Mouse (Mus musculus): ENCODE measurements around the gene 4930453N24Rik. TPM values are rescaled to one million over a fixed set of nuclear protein-coding genes. Genes with fewer than 3 reads are reported as not detected.

4930453N24Rik gene
- polyA plus RNA-seq, 1 experiment from 2014 or later = 18.6 TPM

- H3K4me1 ChIP-seq (ENCODE audit: control insufficient read depth, insufficient read depth, low read length) = no peaks in the 10 kb centered on the region
These were observed 22.7 kb downstream of the 4930453N24Rik start for GRCm38 (mm10) chr16:64748237-64748636.

GRCm38 (mm10) chr16:64745089-64745488 lies 25.9 kb downstream of the 4930453N24Rik start:
- Histone ChIP-seq H3K4me1 (ENCODE audit: control insufficient read depth, insufficient read depth, low read length) (no peaks in the 10 kb centered on the region), H3K27me3 (ENCODE audit: control insufficient read depth, insufficient read depth, low read depth, low read length) (no peaks in the 10 kb centered on the region; the same call in 1 of the 2 replicates), H3K36me3 (ENCODE audit: control insufficient read depth, insufficient read depth, low read length) (no peaks in the 10 kb centered on the region), H3K9ac (ENCODE audit: low read depth, low read length) (no peak overlapping the region), H3K4me3 (ENCODE audit: low read depth, low read length) (no peak overlapping the region), H3K4me2 (ENCODE audit: low read length) (no peak overlapping the region), H3K27ac (ENCODE audit: low read length) (no peak overlapping the region), H3K9me3 (replicated peaks; ENCODE audit: control insufficient read depth, low read length, poor library complexity, severe bottlenecking) (no peaks in the 10 kb centered on the region)
- ATAC-seq = no peak
- 86% methylated on average over 4 of the region's 4 CpGs for WGBS

More at GRCm38 (mm10) chr16:64748237-64748636, 22.7 kb downstream of the 4930453N24Rik start:
- Histone ChIP-seq H3K9ac (ENCODE audit: low read depth, low read length) (no peak overlapping the region), H3K9me3 (replicated peaks; ENCODE audit: control insufficient read depth, low read length, poor library complexity, severe bottlenecking) (no peaks in the 10 kb centered on the region), H3K4me3 (ENCODE audit: low read depth, low read length) (no peak overlapping the region), H3K27me3 (ENCODE audit: control insufficient read depth, insufficient read depth, low read depth, low read length) (no peaks in the 10 kb centered on the region; the same call in 1 of the 2 replicates), H3K36me3 (ENCODE audit: control insufficient read depth, insufficient read depth, low read length) (no peaks in the 10 kb centered on the region), H3K4me2 (ENCODE audit: low read length) (no peak overlapping the region), H3K27ac (ENCODE audit: low read length) (no peak overlapping the region)
- ATAC-seq = peak; percentile 47; the same call in 1 of the 2 replicates
- WGBS = 10% methylated on average over 10 of the region's 10 CpGs

DNA sequence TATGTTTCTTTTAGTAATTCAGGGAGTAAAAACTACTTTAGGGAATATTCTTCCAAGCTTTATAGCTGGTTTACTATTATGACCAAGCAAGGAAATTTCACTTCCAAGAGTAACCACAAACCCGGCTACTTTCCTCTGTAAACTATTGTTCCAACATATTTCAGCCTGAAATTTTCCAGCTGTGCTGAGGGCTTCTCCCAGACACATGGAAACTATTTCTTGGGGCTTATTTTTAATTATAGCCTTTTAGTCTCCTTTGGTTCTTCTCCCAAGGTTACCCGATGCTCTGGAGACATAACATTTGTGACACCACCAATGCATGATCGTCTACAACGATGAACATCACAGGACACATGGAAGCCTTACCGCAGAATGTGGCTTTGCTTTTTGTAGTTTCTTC lies 33.7 kb downstream of the 4930453N24Rik start:
- H3K27me3 ChIP-seq (ENCODE audit: control insufficient read depth, insufficient read depth, low read depth, low read length) = no peaks in the 10 kb centered on the region
- ATAC-seq = no peak
- no peak overlapping the region for H3K4me2 ChIP-seq (ENCODE audit: low read length)
- no peaks in the 10 kb centered on the region for H3K9me3 ChIP-seq (replicated peaks; ENCODE audit: control insufficient read depth, low read length, poor library complexity, severe bottlenecking)
- no peaks in the 10 kb centered on the region for H3K4me1 ChIP-seq (ENCODE audit: control insufficient read depth, insufficient read depth, low read length)
- 90% methylated on average over 5 of the region's 5 CpGs for WGBS
- no peak overlapping the region for H3K9ac ChIP-seq (ENCODE audit: low read depth, low read length)
- H3K4me3 ChIP-seq (ENCODE audit: low read depth, low read length) = no peak overlapping the region
- no peak overlapping the region for H3K27ac ChIP-seq (ENCODE audit: low read length)
- no peaks in the 10 kb centered on the region for H3K36me3 ChIP-seq (ENCODE audit: control insufficient read depth, insufficient read depth, low read length)

DNA sequence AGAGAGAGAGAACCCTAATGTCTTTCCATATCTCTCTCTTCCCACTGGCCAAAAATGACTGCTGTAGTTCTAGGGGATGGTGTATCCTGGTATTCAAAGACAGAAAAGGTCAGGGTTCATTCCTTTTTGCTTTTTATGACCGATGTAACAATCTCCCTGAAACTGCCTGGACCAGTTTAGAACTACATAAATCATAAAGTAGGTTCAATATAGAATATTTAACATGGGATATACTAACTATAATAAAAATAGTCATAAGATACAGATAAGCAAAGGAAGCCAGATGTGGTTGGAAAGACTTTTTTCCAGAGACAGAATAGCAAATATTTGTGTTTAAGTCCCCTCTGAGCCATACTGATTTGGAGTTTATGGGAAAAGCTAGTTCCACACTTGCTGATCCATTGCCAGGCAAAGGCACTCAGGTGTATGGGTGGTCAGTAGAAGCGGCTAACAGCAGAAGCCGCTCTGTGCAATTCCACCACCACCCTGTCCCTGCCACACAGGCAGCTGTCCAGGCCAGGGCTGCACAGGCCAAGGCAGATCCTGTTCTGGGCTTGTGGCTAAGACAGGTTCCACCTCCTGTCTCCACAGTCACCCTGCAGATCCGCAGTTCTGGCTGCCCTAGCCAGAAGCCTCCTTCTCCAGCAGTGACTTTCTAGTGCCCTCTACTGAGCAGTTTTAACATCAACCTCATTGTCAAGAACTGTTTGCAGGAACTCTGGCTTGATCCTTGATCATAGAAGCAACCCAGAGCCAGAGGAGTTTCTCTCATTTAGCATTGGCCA lies 47.5 kb downstream of the 4930453N24Rik start:
- Histone ChIP-seq H3K4me3 (ENCODE audit: low read depth, low read length) (no peak overlapping the region), H3K27me3 (ENCODE audit: control insufficient read depth, insufficient read depth, low read depth, low read length) (no peaks in the 10 kb centered on the region), H3K9me3 (replicated peaks; ENCODE audit: control insufficient read depth, low read length, poor library complexity, severe bottlenecking) (no peaks in the 10 kb centered on the region), H3K4me1 (ENCODE audit: control insufficient read depth, insufficient read depth, low read length) (no peaks in the 10 kb centered on the region), H3K9ac (ENCODE audit: low read depth, low read length) (no peak overlapping the region), H3K4me2 (ENCODE audit: low read length) (no peak overlapping the region), H3K36me3 (ENCODE audit: control insufficient read depth, insufficient read depth, low read length) (no peaks in the 10 kb centered on the region), H3K27ac (ENCODE audit: low read length) (no peak overlapping the region)
- peak; percentile 94 for ATAC-seq
- 54% methylated on average over 4 of the region's 4 CpGs for WGBS

DNA sequence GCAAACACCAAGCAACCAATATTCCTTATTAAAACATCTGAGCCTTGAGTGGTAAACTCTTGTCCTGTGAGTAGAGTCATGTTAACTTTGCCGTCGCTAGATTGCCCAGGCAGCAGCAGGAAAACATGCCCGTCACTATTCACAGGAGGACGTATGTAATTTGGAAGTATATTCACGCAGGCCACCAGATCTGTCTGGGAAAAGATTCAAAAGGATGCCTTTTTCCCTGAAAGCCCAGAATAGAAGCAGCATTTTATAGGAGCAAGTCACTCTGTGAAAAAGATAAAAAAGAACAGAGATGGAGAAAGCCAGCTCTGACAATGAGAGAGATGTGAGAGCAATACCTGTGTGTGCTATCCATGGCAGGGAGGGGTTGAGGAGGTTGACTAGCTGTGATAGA lies 49.4 kb downstream of the 4930453N24Rik start:
- Histone ChIP-seq H3K9ac (ENCODE audit: low read depth, low read length) (no peak overlapping the region), H3K4me3 (ENCODE audit: low read depth, low read length) (no peak overlapping the region), H3K27ac (ENCODE audit: low read length) (no peak overlapping the region), H3K9me3 (replicated peaks; ENCODE audit: control insufficient read depth, low read length, poor library complexity, severe bottlenecking) (no peaks in the 10 kb centered on the region), H3K36me3 (ENCODE audit: control insufficient read depth, insufficient read depth, low read length) (no peaks in the 10 kb centered on the region), H3K4me1 (ENCODE audit: control insufficient read depth, insufficient read depth, low read length) (no peaks in the 10 kb centered on the region), H3K27me3 (ENCODE audit: control insufficient read depth, insufficient read depth, low read depth, low read length) (no peaks in the 10 kb centered on the region), H3K4me2 (ENCODE audit: low read length) (no peak overlapping the region)
- no peak for ATAC-seq
- WGBS = 71% methylated on average over 5 of the region's 5 CpGs

DNA sequence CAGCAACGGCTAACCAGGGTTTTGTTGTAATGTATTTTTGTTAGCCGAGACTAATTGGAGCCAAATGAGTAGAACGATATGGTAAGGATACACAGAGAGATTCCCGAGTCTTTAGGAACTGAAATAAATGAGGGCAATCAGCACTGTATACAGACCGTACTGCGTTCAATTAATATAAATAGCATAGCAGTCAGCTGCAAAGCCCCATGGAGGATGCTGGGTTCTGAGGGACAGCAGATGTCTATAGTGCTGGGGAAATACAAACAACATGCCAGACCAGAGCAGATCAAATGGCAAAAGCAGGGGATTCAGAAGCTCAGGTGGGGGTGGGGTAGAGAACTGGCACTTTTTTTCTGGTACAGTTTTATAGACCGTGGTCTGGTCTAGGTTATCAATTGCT lies 51.9 kb downstream of the 4930453N24Rik start:
- no peak for ATAC-seq
- no peaks in the 10 kb centered on the region for H3K36me3 ChIP-seq (ENCODE audit: control insufficient read depth, insufficient read depth, low read length)
- H3K27me3 ChIP-seq (ENCODE audit: control insufficient read depth, insufficient read depth, low read depth, low read length) = no peaks in the 10 kb centered on the region
- WGBS = 75% methylated on average over 7 of the region's 7 CpGs
- H3K4me2 ChIP-seq (ENCODE audit: low read length) = no peak overlapping the region
- no peak overlapping the region for H3K4me3 ChIP-seq (ENCODE audit: low read depth, low read length)
- H3K4me1 ChIP-seq (ENCODE audit: control insufficient read depth, insufficient read depth, low read length) = no peaks in the 10 kb centered on the region
- no peak overlapping the region for H3K27ac ChIP-seq (ENCODE audit: low read length)
- H3K9me3 ChIP-seq (replicated peaks; ENCODE audit: control insufficient read depth, low read length, poor library complexity, severe bottlenecking) = no peaks in the 10 kb centered on the region
- no peak overlapping the region for H3K9ac ChIP-seq (ENCODE audit: low read depth, low read length)

DNA sequence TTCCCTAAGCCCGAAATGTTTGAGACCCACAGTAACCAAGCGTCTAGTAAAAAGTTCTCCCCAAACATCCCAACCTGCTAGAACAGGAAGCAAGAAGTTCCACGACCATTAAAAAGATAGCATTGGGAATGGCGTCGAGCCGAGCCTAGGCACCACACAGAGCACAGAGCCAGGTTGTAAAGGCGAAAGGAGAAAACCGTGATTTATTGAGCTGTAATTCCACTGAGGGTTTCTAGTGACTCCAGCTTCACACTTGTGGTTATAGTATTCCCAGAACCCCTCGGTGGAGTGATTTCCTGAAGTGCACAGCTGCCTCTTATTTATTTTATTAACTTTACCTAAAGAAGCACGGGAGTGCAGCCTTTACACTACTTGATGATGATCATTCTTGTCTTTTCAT lies 53.1 kb downstream of the 4930453N24Rik start:
- no peak overlapping the region for H3K9ac ChIP-seq (ENCODE audit: low read depth, low read length)
- H3K9me3 ChIP-seq (replicated peaks; ENCODE audit: control insufficient read depth, low read length, poor library complexity, severe bottlenecking) = no peaks in the 10 kb centered on the region
- WGBS = 89% methylated on average over 10 of the region's 10 CpGs

DNA sequence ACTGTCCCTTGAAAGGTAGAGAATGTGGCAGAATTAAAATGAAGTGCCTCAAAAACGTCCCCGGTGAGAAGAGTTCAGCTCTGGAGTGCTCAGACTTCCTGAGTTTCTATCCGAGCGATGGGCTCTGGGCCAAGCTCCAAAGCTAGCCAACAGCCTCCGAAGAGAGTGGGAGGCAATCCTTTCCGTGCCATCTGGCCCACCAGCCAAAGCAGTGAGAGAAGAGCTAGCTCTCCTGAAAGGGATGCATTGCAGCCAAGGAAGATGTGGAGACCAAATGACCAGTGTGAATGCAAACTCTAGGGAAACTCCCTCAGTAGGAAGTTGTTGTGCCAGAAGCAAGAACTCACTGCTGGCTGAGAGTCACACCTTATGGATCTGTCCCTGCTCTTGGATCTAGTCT lies 59.1 kb downstream of the 4930453N24Rik start:
- H3K9me3 ChIP-seq (replicated peaks; ENCODE audit: control insufficient read depth, low read length, poor library complexity, severe bottlenecking) = no peaks in the 10 kb centered on the region
- no peak overlapping the region for H3K4me2 ChIP-seq (ENCODE audit: low read length)
- ATAC-seq = no peak
- WGBS = 72% methylated on average over 6 of the region's 6 CpGs
- no peak overlapping the region for H3K9ac ChIP-seq (ENCODE audit: low read depth, low read length)
- H3K27ac ChIP-seq (ENCODE audit: low read length) = no peak overlapping the region
- H3K4me1 ChIP-seq (ENCODE audit: control insufficient read depth, insufficient read depth, low read length) = no peaks in the 10 kb centered on the region
- no peak overlapping the region for H3K4me3 ChIP-seq (ENCODE audit: low read depth, low read length)
- no peaks in the 10 kb centered on the region for H3K27me3 ChIP-seq (ENCODE audit: control insufficient read depth, insufficient read depth, low read depth, low read length)
- H3K36me3 ChIP-seq (ENCODE audit: control insufficient read depth, insufficient read depth, low read length) = no peaks in the 10 kb centered on the region

More for the DNA sequence above, 53.1 kb downstream of the 4930453N24Rik start:
- Histone ChIP-seq H3K4me3 (ENCODE audit: low read depth, low read length) (no peak overlapping the region), H3K27me3 (ENCODE audit: control insufficient read depth, insufficient read depth, low read depth, low read length) (no peaks in the 10 kb centered on the region), H3K36me3 (ENCODE audit: control insufficient read depth, insufficient read depth, low read length) (no peaks in the 10 kb centered on the region), H3K4me2 (ENCODE audit: low read length) (no peak overlapping the region), H3K27ac (ENCODE audit: low read length) (no peak overlapping the region), H3K4me1 (ENCODE audit: control insufficient read depth, insufficient read depth, low read length) (no peaks in the 10 kb centered on the region)
- ATAC-seq = no peak

All from midbrain, embryonic 16.5 days (tissue).